16 mouse cellular contexts compared by ENCODE assay signal in the genomic region with DNA sequence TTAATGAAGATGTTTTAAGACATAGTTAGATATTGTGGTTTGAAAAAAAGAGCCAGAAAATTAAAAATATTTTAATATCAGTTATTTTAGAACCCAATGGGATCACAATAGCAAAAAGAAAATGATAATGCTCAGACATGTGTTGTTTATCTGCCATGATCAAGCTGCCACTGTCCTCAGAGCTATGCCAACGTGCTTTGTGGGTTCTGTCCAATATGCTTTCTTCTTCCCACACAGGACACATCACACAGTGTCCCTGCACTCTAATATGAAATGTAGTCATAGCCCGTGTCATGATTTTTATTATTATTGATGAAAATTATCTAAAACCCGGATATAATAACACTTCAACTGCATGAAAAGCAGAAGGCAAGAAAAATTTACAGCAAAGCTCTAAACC. TPM values are rescaled to one million over a fixed set of nuclear protein-coding genes. Genes with fewer than 3 reads are reported as not detected.
"Had no signal": no experiment of that assay in that cellular context is flagged by ENCODE, and none has a peak within 500 bp of the region (broad histone marks: within the 10 kb centered on the region; RNA-seq: fewer than 3 reads in every experiment).

No protein-coding gene starts in this region.

- H3K27ac ChIP-seq: neural tube, embryonic 15.5 days; stomach, embryonic 15.5 days; stomach, postnatal 0 days had no signal

- DNase-seq: retina, postnatal 1 day; right cerebral cortex, adult 18-20 months; right cerebral cortex, postnatal 14 days; right cerebral cortex, postnatal 25 days; right cerebral cortex, postnatal 4 days; spleen, adult 18-20 months; thymus, adult 18-20 months; thymus, adult 2 months; thymus, postnatal 14 days; thymus, postnatal 25 days; thymus, postnatal 36 days; thymus, postnatal 4 days had no signal

- H3K4me3 ChIP-seq: neural tube, embryonic 15.5 days; stomach, embryonic 15.5 days had no signal

RNA-seq across cellular contexts. Expression of a gene that starts 16.7 kb away (rescaled TPM):
- total RNA-seq: neutrophil, adult 5-6 weeks had no signal
